Mouse (Mus musculus) liver, postnatal 0 days (tissue): ENCODE measurements around the gene Rpp40. TPM values are rescaled to one million over a fixed set of nuclear protein-coding genes. Genes with fewer than 3 reads are reported as not detected.
A peak's percentile ranks its signal among the peaks of the same experiment; 100 is the strongest.

Source experiments
- ATAC-seq: fragments of 200-750 bp; cut with Nextera tagmentation; 2 replicates; pipeline ENCODE4 v1.8.0; 2017; ENCODE audit warnings: mild to moderate bottlenecking, moderate library complexity
- DNase-seq: peaks from one replicate; pipeline ENCODE4 v3.0.0-alpha.2; 2016
- H3K27ac ChIP-seq: fragments of 300-500 bp; sonication (generic); 2 replicates; pipeline ENCODE4 v1.5.1; 2014; ENCODE audit warnings: antibody characterized with exemption, moderate library complexity, mild to moderate bottlenecking, low read depth
- H3K27me3 ChIP-seq: fragments of 300-500 bp; sonication (generic); 2 replicates; pipeline ENCODE4 v1.6.1; 2014; ENCODE audit warnings: low read length, control low read depth, mixed read lengths; ENCODE audit not compliant: insufficient read depth
- H3K36me3 ChIP-seq: fragments of 300-500 bp; sonication (generic); replicated peaks from 2 replicates; pipeline ENCODE4 v1.6.1; 2014; ENCODE audit warnings: mild to moderate bottlenecking, control low read depth, low read length, moderate library complexity, mixed read lengths; ENCODE audit not compliant: insufficient read depth
- H3K4me1 ChIP-seq: fragments of 300-500 bp; sonication (generic); 2 replicates; pipeline ENCODE4 v1.6.1; 2014; ENCODE audit warnings: antibody characterized with exemption, mild to moderate bottlenecking, control low read depth; ENCODE audit not compliant: insufficient read depth
- H3K4me2 ChIP-seq: fragments of 300-500 bp; sonication (generic); 2 replicates; pipeline ENCODE4 v1.6.1; 2014; ENCODE audit warnings: low read depth, mild to moderate bottlenecking, low read length, moderate library complexity, mixed read lengths
- H3K4me3 ChIP-seq: fragments of 300-500 bp; sonication (generic); 2 replicates; pipeline ENCODE4 v1.5.1; 2014; ENCODE audit warnings: low read depth, low read length
- H3K9ac ChIP-seq: fragments of 300-500 bp; sonication (generic); replicated peaks from 2 replicates; pipeline ENCODE4 v1.6.1; 2014; ENCODE audit warnings: mild to moderate bottlenecking, moderate library complexity
- H3K9me3 ChIP-seq: fragments of 300-500 bp; sonication (generic); 2 replicates; pipeline ENCODE4 v1.6.1; 2016; ENCODE audit warnings: mild to moderate bottlenecking, control low read depth, low read length, mixed read lengths
- CTCF ChIP-seq: sonication (generic); IDR thresholded peaks from 2 replicates; pipeline ENCODE4 v1.5.1; 2016; ENCODE audit warnings: antibody characterized with exemption, low read depth
- EP300 ChIP-seq: IDR thresholded peaks from 2 replicates; pipeline ENCODE4 v1.6.1; 2016; ENCODE audit warnings: antibody characterized with exemption, low read depth, mild to moderate bottlenecking
- WGBS: fragments of 180-500 bp; shearing (Covaris S2); extraction: QIAGEN DNeasy Blood & Tissue Kit; methylation state at CpG from one replicate; pipeline ENCODE4 v1.1.7; 2014; ENCODE audit not compliant: insufficient replicate concordance; 5-methylcytosine and 5-hydroxymethylcytosine counted together
- polyA plus RNA-seq: library from polyadenylated mRNA; unstranded; fragments of >200 nt; fragmentation: Nextera tagmentation; extraction: Ambion mirVana; gene quantifications from 2 replicates; pipeline ENCODE4 v1.2.1, GENCODE M21; 2015

The Rpp40 gene
- polyA plus RNA-seq, 1 experiment from 2014 or later = 7.8 TPM

DNA sequence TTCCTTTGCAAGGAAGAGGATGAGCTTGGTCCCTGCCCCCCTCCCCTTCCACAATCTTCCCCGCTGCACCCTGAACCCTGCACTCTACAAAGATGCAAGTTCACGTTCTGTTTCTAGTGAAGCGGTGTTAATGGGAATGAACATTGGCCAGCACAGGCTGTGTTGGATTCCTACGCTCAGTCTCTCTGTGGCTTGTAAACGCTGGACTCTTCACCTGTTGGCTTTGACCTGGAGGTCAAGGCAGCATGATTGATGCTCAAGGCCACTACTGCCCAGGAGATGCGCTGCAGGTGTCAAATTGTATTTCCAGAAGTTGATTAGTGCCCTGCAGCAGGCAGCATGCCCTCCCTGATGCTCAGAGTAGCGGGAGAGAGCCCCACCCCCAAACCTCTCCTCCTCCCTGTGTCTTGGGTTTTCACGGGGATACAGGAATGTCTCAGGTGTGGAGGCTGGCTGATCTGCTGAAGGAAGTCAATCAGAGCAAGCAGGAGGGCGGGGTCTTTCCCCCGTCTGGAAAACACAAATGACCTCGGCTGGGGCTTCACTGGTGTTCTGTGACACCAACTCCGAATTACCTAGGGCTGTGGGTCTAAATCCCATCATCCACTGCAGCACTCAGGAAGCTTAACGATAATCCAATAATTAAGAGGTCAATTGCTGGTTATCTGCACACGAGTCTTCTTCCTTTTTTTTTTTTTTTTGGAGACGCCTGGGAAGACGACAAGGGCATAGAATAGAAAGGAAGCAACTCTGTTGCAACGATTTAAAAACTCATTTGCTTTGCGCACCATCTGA, 33.9 kb upstream of the Rpp40 start:
- WGBS = 53% methylated on average over 18 of the region's 18 CpGs
- no peaks in the 10 kb centered on the region for H3K36me3 ChIP-seq
- no peak overlapping the region for H3K27ac ChIP-seq
- H3K4me2 ChIP-seq = no peak overlapping the region
- no peaks in the 10 kb centered on the region for H3K4me1 ChIP-seq
- H3K4me3 ChIP-seq = no peak overlapping the region
- no peaks in the 10 kb centered on the region for H3K27me3 ChIP-seq
- H3K9ac ChIP-seq = no peak overlapping the region
- TF ChIP-seq CTCF (no peak), EP300 (no peak)
- no peak for DNase-seq
- ATAC-seq = no peak
- H3K9me3 ChIP-seq = peaks cover 2% of the 10 kb centered on the region

DNA sequence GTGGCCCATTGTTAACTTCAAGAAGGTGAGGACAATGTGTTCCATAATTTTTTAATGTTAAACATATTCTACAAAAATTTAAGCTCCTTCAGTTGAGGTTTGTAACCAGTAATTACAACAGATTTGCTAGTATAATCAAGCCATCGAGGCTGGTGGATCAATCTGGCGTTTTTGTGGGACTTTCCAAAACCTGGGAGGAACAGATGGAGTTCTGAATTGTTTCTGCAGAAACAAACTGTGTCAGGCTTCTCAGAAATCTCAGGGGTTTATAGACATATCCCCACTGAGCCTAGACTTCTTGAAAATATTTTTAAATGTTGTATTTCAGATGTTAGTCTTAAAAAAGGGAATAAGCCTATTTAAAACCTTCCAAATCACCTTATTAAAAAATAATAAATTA, 31.8 kb upstream of the Rpp40 start:
- DNase-seq = no peak
- no peak overlapping the region for H3K27ac ChIP-seq
- ATAC-seq = no peak
- no peak overlapping the region for H3K4me2 ChIP-seq
- H3K9me3 ChIP-seq = peaks cover 7% of the 10 kb centered on the region
- H3K27me3 ChIP-seq = no peaks in the 10 kb centered on the region
- no peaks in the 10 kb centered on the region for H3K36me3 ChIP-seq
- no peak overlapping the region for H3K4me3 ChIP-seq
- no peak overlapping the region for H3K9ac ChIP-seq
- 76% methylated on average over 2 of the region's 2 CpGs for WGBS
- TF ChIP-seq EP300 (no peak), CTCF (no peak)
- no peaks in the 10 kb centered on the region for H3K4me1 ChIP-seq

DNA sequence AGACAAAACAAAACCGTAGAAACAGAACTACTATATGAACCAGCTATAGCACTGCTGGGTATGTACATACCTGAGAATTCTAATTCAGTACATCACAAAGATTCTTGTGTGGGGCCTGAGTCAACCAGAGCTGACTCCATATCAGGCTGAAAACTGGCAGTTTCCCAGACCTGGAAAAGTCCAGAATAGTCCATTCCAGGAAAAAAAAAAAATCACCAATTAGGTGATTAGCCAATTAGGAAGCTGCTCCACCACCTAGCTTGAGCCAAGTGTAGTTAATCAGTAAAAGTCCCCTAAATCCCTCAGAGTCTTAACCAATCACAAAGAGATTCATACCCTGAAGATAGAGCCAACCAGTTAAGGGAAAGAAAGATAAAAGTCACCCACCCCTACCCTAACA, 5.3 kb upstream of the Rpp40 start:
- Histone ChIP-seq H3K27ac (no peak overlapping the region), H3K9me3 (no peaks in the 10 kb centered on the region), H3K4me2 (no peak overlapping the region), H3K27me3 (no peaks in the 10 kb centered on the region), H3K36me3 (no peaks in the 10 kb centered on the region), H3K4me3 (no peak overlapping the region), H3K9ac (no peak overlapping the region), H3K4me1 (peaks cover under 1% of the 10 kb centered on the region; the same call in 1 of the 2 replicates)
- no peak for DNase-seq
- no peak for ATAC-seq
- WGBS = 63% methylated on average over 1 of the region's 1 CpGs
- TF ChIP-seq EP300 (no peak), CTCF (no peak)

DNA sequence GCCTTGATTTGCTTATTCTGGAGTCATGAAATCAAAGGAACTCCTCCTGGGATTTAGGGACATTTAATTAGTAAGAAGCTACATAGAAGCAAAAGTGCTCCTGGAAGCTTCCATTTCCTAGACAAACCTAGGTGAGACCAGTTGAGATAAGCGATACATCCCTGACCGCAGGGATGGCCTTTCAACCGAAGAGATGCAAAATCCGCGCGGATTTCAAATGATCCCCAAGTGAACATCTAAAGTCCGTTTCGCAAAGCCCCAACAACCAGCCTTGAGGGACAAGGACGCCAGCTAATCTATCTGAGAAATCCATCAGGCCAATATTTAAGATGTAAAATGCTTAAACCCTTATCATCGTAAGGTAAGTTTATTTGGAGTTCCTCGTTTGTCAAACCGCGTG, 781 bp downstream of the Rpp40 start:
- under 1% methylated on average over 13 of the region's 13 CpGs for whole genome bisulfite sequencing
- no peak overlapping the region for H3K27ac ChIP-seq
- TF ChIP-seq CTCF (no peak), EP300 (no peak)

DNA sequence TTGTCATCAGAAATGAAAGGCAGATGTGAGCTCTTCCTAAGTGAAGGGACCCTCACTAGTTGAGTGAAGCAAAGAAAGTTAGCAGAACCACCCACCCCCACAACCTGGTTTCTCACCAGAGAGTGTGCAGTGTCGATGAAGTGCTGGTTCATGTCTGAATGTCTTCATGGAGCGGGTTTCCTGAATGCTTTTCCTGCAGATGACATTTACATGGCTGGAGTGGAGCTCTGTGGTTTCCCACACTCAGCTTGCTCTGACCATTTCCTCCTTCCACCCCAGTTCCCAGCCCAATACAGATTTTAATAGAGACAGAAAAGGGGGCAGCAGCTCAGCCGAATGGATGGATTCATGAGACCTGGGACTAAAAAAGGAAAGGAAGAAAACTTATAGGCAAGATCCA, 13.3 kb downstream of the Rpp40 start:
- H3K27me3 ChIP-seq = no peaks in the 10 kb centered on the region
- TF ChIP-seq CTCF = no peak
- no peak for TF ChIP-seq EP300
- no peak overlapping the region for H3K4me3 ChIP-seq
- H3K9ac ChIP-seq = no peak overlapping the region
- WGBS = 34% methylated on average over 3 of the region's 3 CpGs
- ATAC-seq (no peak), DNase-seq (no peak)
- H3K9me3 ChIP-seq = no peaks in the 10 kb centered on the region
- no peak overlapping the region for H3K27ac ChIP-seq
- H3K4me1 ChIP-seq = no peaks in the 10 kb centered on the region
- H3K36me3 ChIP-seq = 0 out of 2 replicates have a peak, but pooled peaks cover 2% of the 10 kb centered on the region
- no peak overlapping the region for H3K4me2 ChIP-seq

More for the DNA sequence above, 781 bp downstream of the Rpp40 start:
- peak overlapping the region; percentile 84 for H3K4me2 ChIP-seq
- H3K9me3 ChIP-seq = no peaks in the 10 kb centered on the region
- no peak for ATAC-seq
- no peaks in the 10 kb centered on the region for H3K36me3 ChIP-seq
- H3K27me3 ChIP-seq = no peaks in the 10 kb centered on the region
- H3K4me3 ChIP-seq = peak overlapping the region; percentile 71
- peak overlapping the region; percentile 52 for H3K9ac ChIP-seq
- DNase-seq = peak; percentile 19
- peaks cover 3% of the 10 kb centered on the region; the same call in 1 of the 2 replicates for H3K4me1 ChIP-seq

DNA sequence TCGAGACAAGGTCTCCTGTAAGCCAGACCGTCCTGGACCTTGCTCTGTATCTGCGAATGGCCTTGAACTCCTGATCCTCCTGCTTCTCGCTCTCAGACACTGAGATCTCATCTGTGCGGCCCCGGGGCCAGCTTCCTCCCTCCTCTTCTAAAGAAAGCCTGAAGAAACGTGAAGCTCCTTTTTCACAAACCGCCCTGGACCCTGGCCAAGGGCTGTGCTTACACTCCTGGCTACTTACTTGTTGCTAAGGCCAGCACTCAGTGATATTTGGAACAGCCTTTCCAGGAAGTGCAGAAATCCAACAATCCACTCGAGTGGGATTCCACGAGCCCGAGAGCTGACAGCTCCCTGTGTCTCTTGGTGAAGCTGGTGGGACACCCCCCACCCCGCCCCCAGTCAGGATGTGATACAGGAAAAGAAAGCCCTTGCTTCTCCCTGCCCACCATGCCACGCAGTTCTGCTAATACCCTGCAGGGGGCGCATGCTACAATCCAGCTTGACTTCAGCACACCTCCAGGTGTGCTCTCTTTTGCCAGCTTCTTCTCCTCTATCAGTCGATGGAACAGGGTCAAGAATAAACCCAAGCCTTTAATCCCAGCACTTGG, 19.9 kb downstream of the Rpp40 start:
- ATAC-seq (0 out of 2 replicates have a peak, but pooled peaks have one; percentile 21), DNase-seq (peak; percentile 65)
- Histone ChIP-seq H3K9ac (no peak overlapping the region), H3K27ac (no peak overlapping the region), H3K4me1 (0 out of 2 replicates have a peak, but pooled peaks cover 2% of the 10 kb centered on the region), H3K27me3 (no peaks in the 10 kb centered on the region), H3K4me3 (no peak overlapping the region), H3K9me3 (no peaks in the 10 kb centered on the region), H3K36me3 (no peaks in the 10 kb centered on the region), H3K4me2 (no peak overlapping the region)
- no peak for TF ChIP-seq EP300
- peak; percentile 81 for TF ChIP-seq CTCF
- WGBS = 22% methylated on average over 15 of the region's 15 CpGs
